Mouse (Mus musculus) A20 (cell line): ENCODE data around the gene Pard3b.

ENCODE experiments used
- DNase-seq: peaks from one replicate; pipeline ENCODE4 v3.0.0-alpha.2; 2011; ENCODE audit warnings: low read depth, low spot score

Pard3b gene

DNA sequence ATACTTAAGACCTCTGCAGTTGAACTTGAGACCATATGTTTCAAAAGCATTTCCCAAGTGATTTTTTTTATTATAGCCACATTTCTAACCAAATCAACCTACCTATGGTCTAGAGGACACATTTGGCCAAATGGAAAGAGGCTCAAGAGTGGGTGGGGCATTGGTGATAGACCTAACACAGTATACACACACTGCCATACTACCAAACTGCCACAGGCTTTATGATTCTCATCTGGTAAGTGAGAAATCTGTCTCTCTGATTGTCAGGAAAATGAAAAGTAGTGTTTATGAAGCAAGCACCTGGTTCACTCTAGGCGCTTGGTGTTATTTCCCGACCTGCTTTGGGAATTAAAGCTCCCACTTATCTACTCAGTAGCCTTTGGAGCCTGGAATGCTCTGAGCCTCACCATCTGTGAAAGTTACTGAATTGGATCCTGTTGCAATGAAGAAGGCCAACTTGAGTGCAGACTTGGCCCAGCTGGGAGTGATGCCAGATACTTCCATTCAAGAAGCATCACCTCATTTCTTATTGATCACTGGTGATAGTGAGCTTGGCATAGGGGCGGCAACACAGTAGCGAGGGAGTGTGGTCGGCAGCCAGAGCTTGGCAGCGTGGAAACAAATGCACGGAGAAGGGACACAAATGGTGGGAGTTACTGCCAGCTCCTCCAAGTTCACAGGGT, 810.7 kb downstream of the Pard3b start:
- no peak for DNase-seq

- no peak for DNase-seq
These were observed 826.9 kb downstream of the Pard3b start for GRCm38 (mm10) chr1:62465536-62465935.

- no peak for DNase-seq
These were observed 827.9 kb downstream of the Pard3b start for GRCm38 (mm10) chr1:62466544-62466943.

- no peak for DNase-seq
These were observed 844.4 kb downstream of the Pard3b start for GRCm38 (mm10) chr1:62483059-62483458.

GRCm38 (mm10) chr1:62488871-62489270, 850.2 kb downstream of the Pard3b start:
- DNase-seq, result no peak

DNA sequence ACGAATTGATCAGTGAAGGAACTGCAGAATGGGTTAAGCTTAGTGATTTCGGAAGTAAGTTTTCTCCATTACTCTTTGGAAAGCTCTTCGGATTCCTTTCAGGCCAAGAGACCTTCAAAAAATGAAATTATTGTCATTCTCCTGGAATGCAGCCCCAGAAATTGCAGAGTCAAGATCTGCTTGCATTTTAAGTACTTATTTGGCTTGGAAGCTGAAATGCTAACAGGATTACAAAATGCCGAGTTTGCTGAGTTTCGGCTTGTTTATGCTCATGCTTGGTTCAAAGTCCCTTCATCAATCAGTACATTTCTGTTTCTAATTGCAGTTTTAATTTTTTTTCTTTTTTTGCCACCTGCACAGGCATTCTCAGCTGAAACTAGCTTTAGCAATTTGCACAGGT, 860.5 kb downstream of the Pard3b start:
- no peak for DNase-seq

- no peak for DNase-seq
These were observed 871.9 kb downstream of the Pard3b start for GRCm38 (mm10) chr1:62510501-62510900.

- no peak for DNase-seq
These were observed 873.1 kb downstream of the Pard3b start for GRCm38 (mm10) chr1:62511681-62512080.

DNA sequence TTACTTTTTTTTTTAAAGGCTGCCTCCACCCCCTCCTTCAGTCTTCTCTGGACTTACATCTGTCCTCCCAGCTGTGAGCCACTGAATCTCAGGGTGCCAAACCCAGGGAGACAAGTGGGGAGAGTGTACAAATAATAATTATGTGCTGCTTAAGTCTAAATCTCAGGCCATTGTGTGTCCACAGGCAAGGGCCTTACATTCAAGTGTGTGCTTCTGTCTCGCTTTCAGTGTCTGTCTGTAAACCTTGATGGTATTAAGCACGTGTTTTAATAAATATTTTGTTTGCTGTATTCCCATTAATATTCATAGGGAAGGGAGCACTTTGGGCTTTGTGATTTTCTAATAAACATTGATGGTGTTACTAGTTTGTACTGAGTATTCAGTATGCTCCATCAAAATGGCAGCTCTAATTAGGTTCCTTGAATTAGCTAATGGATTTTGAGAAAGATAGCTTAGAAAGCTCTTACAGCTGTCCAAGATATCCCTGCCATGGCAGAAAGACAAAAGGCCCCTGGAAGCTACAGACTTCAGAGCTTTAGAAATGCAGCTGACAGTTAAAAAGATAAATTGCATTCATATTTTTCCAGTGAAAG, 880.1 kb downstream of the Pard3b start:
- DNase-seq, result no peak

- no peak for DNase-seq
These were observed 882.7 kb downstream of the Pard3b start for GRCm38 (mm10) chr1:62521368-62521767.

DNA sequence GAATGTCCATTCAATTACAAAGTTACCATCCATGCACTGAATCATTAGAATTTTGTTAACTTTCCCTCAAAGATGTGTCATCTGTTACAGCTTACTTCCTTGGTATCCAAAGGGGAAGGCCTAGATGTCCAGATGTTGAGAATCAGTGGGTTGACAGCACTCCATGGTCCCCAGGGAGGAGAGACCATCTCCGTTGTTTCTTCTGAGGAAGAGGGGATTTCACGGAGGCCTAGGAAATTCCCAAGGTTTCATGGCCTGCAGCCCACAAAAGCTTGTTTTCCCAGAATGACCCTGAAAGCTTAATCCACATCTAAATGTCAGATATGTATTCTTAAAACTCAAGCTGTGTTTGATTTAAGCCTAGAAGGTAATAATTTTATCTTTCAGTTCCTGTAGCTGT, 884.1 kb downstream of the Pard3b start:
- DNase-seq, result no peak

DNA sequence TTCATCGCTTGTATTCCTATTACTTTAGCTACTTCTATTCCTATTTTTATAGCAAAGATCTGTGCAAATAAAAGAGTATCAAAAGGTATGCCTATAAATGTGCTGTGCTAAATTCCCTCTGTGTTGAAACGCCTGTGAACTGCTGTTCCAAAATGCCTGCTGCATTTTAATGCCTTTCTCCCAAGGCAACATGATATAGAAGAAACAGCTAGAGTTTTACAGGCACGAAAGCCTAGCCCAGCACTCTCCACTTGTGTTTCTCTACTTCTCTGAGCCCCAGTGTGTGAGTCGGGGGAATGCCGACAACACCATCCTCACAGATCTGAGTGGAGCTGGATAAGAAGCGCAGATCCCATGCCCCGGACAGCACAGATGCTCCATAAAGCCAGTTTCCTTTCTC, 889.2 kb downstream of the Pard3b start:
- no peak for DNase-seq

DNA sequence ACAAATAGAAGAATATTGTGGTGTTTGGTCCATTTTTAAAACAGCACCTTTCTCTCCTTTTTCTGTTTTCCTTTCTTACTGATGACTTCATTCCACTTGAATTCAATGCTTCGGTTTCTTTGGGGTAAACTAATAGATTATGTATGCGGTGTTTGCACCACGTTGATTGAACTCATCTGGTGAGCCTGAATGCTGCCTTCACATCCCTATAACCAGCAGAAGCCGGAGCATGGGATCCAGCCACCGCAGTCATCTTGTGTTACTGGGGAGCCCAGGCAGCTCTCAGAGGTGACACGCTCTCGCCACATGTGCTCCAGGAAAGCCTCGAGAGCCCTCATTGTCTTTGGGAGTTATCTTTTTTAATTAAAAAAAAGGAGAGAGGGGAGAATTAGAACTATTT, 891.3 kb downstream of the Pard3b start:
- no peak for DNase-seq

DNA sequence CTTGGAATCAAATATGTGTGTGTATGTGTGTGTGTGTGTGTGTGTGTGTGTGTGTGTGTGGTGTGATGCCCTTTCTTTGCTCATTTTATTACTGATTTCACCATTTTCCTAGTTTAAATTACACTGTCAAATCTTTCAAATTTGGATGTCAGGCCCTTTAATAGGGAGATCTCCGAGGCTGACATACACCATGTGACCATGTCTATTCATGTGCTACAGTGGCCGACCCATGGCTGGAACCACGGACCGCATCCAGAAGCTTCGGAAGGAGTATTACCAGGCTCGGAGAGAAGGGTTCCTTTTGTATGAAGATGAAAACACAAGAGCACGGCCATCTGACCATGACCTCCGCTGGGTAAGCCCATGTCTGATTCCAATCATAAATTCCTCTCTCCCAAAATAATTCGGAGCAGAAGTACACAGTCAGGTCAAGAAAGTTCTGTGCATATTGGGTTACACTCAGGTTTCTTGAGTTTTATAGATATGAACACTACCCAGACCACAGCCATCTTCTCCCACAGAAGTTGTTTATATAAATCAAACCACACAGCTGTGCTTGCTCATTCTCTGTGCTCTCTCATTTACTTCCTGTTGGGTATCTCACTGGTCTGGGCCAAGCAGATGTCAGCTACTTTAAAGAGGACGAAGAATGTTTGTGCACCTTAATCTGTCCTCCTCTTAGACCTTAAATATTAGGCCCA, 894.0 kb downstream of the Pard3b start:
- DNase-seq, result no peak

GRCm38 (mm10) chr1:62548953-62549352, 910.3 kb downstream of the Pard3b start:
- DNase-seq, result no peak

DNA sequence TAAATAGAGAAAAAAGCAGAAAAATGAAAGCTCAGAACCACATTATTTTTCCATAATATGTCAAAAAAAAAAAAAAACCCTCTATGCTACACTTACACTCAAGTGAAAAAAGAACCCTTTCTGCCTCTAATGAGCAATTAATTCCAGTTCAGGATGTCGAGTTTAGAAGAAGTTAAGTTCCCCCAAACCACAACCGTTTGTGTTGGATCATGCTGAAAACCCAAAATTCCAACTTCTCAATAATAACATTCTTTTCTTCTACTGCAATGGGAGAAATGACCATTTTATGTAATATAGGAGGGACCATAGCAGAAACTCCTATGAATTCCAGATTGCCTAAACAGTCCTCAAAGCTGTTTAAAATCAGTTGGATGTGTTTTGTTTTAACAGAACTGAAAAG, 911.9 kb downstream of the Pard3b start:
- no peak for DNase-seq

- DNase-seq, result no peak
These were observed 912.9 kb downstream of the Pard3b start for GRCm38 (mm10) chr1:62551516-62551915.

GRCm38 (mm10) chr1:62555838-62556237, 917.2 kb downstream of the Pard3b start:
- no peak for DNase-seq

DNA sequence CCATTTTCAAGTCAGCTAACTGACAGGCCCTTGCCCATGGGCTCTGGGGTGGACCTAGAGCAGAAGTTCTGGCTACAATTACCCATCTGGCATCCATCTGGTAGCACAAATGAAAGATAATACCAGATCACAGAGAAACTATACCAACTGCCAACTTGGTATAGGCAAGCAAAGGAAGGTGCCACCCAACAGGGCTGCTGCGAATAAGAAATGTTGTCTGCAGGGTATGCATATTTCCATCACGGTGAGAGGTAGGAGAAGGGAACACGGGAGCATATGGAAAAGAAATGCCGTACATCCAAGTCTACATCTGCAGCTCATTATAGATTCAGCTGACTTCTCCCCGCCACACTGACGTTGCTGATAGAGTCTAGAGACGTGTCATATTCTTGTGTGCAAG, 924.4 kb downstream of the Pard3b start:
- DNase-seq, result no peak

DNA sequence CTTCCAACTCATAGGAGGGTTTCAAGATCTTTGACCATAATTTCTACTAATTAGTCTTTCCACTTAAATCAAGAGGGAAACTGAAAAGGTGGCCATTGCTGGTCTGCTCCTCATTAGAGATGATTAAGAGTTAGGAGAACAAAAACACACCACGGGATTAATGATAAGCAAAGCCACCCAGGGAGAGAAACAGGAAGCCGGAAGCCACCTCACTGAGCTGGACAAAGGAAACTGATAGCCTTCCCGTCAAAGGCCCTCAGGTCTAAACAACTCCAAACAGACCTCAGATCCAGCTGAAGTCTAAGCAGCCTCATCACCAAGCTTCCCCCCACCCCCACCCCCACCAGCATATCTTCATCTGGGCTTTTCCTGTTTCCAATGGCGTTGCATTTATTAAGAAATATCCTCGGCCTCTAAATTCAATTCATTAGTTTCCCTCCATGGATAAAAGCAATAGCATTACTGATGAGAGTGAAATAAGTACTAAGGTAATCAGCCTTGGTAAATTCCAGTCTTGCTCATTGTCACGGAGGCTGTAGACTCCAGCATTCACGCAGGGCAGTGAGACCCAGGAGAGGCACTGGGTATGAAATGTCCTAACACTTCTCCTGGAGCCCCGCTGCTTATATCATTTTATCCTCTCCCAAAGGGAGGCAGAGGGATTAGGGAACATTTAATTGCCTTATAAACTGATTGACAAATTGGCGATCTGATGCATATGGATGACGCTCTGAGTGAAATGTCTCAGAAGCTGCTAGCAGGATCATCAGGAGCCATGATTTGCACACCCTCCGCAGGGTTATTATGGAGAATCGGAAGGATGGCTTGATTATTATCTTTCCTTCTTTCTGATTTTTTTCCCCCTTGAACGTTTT, 925.9 kb downstream of the Pard3b start:
- DNase-seq, result no peak

DNA sequence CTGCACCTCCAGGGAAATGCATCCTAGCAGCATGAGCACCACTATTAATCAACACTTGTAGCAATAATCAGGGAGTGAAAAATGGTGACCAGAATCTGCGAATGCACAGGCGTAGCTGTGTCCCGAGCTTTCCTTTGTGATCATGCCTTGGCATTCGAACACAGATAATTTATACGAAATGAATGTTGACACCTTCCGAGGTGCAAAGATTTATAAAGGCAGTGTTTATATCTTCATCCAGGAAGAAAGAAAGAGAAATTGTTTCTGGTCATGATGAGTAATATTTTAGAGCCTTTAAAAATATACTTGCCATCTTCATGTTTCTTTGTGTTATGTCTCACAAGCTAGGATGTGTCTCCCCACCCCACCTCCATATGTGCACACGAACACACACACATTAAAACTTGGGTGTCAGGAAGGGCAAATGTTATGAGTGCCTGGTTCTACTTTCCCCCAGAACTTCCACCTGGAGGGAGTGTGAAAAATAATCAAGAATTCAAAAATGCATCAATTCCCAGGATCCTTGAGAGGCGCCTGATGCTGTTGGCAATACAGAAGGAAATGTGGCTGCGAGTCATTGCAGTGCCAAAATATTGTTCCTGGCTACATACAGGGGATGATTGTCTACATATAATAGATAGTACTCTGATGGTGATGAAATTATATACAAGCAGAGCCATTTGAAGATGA, 926.6 kb downstream of the Pard3b start:
- no peak for DNase-seq
